8 mouse cellular contexts compared by ENCODE assay signal in the genomic region with DNA sequence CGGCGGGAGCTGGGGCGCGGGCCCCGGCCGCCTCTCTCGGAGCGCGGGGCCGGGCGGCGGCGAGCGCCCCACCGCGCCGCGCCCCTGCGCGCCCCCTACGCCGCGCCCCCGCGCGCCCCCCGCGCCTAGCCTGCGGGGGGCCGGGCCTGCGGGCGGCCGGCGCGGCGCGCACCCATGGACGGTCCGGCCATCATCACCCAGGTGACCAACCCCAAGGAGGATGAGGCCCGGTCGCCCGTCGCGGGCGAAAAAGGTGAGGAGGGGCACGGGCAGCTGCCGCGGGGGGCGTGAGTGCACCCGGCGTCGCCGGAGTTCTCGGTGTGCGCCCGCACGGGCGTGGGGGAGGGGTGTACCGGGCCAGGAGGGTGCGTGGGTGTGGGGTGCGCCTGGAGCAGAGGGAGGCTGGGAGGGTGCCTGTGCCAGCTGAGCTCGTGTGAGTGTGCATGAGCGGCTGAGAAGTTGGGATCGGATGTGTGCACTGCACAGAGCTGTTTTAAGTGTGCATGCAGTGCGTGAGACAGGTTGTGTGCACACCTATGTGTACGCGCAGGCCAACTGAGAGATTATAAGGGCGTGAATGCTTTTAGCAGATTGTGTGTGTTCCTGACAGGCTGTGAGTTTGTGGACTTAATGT. TPM values are rescaled to one million over a fixed set of nuclear protein-coding genes. Genes with fewer than 3 reads are reported as not detected.
DNase-seq lines count a peak whose midpoint lies in the region; ATAC-seq lines count a peak whose summit lies in the region.

No protein-coding gene starts in this region.

- peak overlapping the region; percentile 69 for H3K4me3 ChIP-seq in forebrain, embryonic 12.5 days (replicated peaks)
- H3K4me3 ChIP-seq in hindbrain, embryonic 11.5 days (ENCODE audit: low read depth, low read length), result peak overlapping the region; percentile 73
- peak overlapping the region; percentile 82 for H3K4me3 ChIP-seq in lung, embryonic 16.5 days (ENCODE audit: low read length)

- no peaks in the 10 kb centered on the region for H3K9me3 ChIP-seq in forebrain, embryonic 12.5 days
- H3K9me3 ChIP-seq in hindbrain, embryonic 11.5 days (ENCODE audit: control insufficient read depth, low read length), result no peaks in the 10 kb centered on the region
- no peaks in the 10 kb centered on the region for H3K9me3 ChIP-seq in lung, embryonic 16.5 days (ENCODE audit: control insufficient read depth, low read length)

- peaks cover 38% of the 10 kb centered on the region for H3K4me1 ChIP-seq in forebrain, embryonic 12.5 days
- H3K4me1 ChIP-seq in hindbrain, embryonic 11.5 days (replicated peaks; ENCODE audit: control insufficient read depth, insufficient read depth, low read length), result peaks cover 4% of the 10 kb centered on the region; the same call in 1 of the 2 replicates
- H3K4me1 ChIP-seq in lung, embryonic 16.5 days (replicated peaks; ENCODE audit: control insufficient read depth, insufficient read depth, low read length), result peaks cover 40% of the 10 kb centered on the region

- ATAC-seq in forebrain, embryonic 12.5 days (ENCODE audit: low FRiP score), result peak; percentile 30
- ATAC-seq in hindbrain, embryonic 11.5 days (ENCODE audit: low FRiP score), result no peak
- ATAC-seq in lung, embryonic 16.5 days (ENCODE audit: low read depth), result 0 out of 2 replicates have a peak, but pooled peaks have one; percentile 5
- no peak for ATAC-seq in granulocyte monocyte progenitor cell, adult 5-6 weeks (replicated peaks; ENCODE audit: poor library complexity, severe bottlenecking)

- H3K9ac ChIP-seq in forebrain, embryonic 12.5 days, result peak overlapping the region; percentile 87
- H3K9ac ChIP-seq in hindbrain, embryonic 11.5 days (ENCODE audit: low read depth, low read length), result peak overlapping the region; percentile 80
- H3K9ac ChIP-seq in lung, embryonic 16.5 days (ENCODE audit: low read length), result peak overlapping the region; percentile 92

- WGBS in forebrain, embryonic 12.5 days, result 3% methylated on average over 48 of the region's 68 CpGs
- WGBS in hindbrain, embryonic 11.5 days, result 5% methylated on average over 37 of the region's 68 CpGs
- WGBS in lung, embryonic 16.5 days, result 2% methylated on average over 60 of the region's 68 CpGs

- H3K27ac ChIP-seq in forebrain, embryonic 12.5 days, result peak overlapping the region; percentile 79
- peak overlapping the region; percentile 67 for H3K27ac ChIP-seq in hindbrain, embryonic 11.5 days (ENCODE audit: low read depth, low read length)
- peak overlapping the region; percentile 97 for H3K27ac ChIP-seq in lung, embryonic 16.5 days (ENCODE audit: low read length)

- H3K27me3 ChIP-seq in forebrain, embryonic 12.5 days, result peaks cover 6% of the 10 kb centered on the region; the same call in 1 of the 2 replicates
- H3K27me3 ChIP-seq in hindbrain, embryonic 11.5 days (ENCODE audit: control insufficient read depth, insufficient read depth, low read length), result peaks cover 4% of the 10 kb centered on the region
- no peaks in the 10 kb centered on the region for H3K27me3 ChIP-seq in lung, embryonic 16.5 days (ENCODE audit: control insufficient read depth, insufficient read depth, low read depth, low read length)

- DNase-seq in ES-CJ7 (ENCODE audit: low read depth, low spot score), result peak; percentile 28
- DNase-seq in adrenal gland, postnatal 25 days, result peak; percentile 67
- peak; percentile 57 for DNase-seq in hindbrain, embryonic 11.5 days (ENCODE audit: low spot score)
- DNase-seq in layer of hippocampus, postnatal 14 days (ENCODE audit: low spot score in 2 of 2), result peak; percentile 72 to 74
- peak; percentile 85 for DNase-seq in right cerebral cortex, adult 18-20 months

- no peaks in the 10 kb centered on the region for H3K36me3 ChIP-seq in forebrain, embryonic 12.5 days (replicated peaks)
- H3K36me3 ChIP-seq in hindbrain, embryonic 11.5 days (ENCODE audit: control insufficient read depth, insufficient read depth, low read length), result no peaks in the 10 kb centered on the region
- H3K36me3 ChIP-seq in lung, embryonic 16.5 days (ENCODE audit: control insufficient read depth, insufficient read depth, low read length), result no peaks in the 10 kb centered on the region

- peak overlapping the region; percentile 97 for H3K4me2 ChIP-seq in forebrain, embryonic 12.5 days
- peak overlapping the region; percentile 96 for H3K4me2 ChIP-seq in hindbrain, embryonic 11.5 days (replicated peaks; ENCODE audit: low read depth, low read length)
- H3K4me2 ChIP-seq in lung, embryonic 16.5 days (ENCODE audit: low read depth, low read length), result peak overlapping the region; percentile 96

RNA-seq across cellular contexts. Expression of gene Ctdspl, which starts 0.6 kb away (rescaled TPM):
- total RNA-seq in adrenal gland, postnatal 25 days (2021), result 27.2 and 31.3 TPM in 2 replicates
- 9.0 and 9.6 TPM in 2 replicates for polyA plus RNA-seq in forebrain, embryonic 12.5 days (2016; fragmentation: Nextera tagmentation; extraction: Ambion mirVana)
- polyA plus RNA-seq in hindbrain, embryonic 11.5 days (2014; fragmentation: Nextera tagmentation; extraction: Ambion mirVana), result 8.1 TPM in 2 replicates
- total RNA-seq in layer of hippocampus, postnatal 14 days (2021), result 10 to 100 TPM; 19.7 to 20.4 TPM
- polyA plus RNA-seq in lung, embryonic 16.5 days (2015; fragmentation: Nextera tagmentation; extraction: Ambion mirVana), result 23.3 and 26.7 TPM in 2 replicates
- total RNA-seq in granulocyte monocyte progenitor cell, adult 5-6 weeks (2014; fragmentation: Nextera tagmentation), result 25.4 and 28.7 TPM in 2 replicates
- total RNA-seq in granulocyte monocyte progenitor cell, adult 5-6 weeks (2017), result 6.5 and 7.9 TPM in 2 replicates

Comparison
In these comparisons a context has a peak if more than half of its experiments do, and no peak if none do; other contexts are left out.
1. DNase-seq: peak in every context shown above with its lines; median percentile 85 in right cerebral cortex, adult 18-20 months; 73 in layer of hippocampus, postnatal 14 days; 67 in adrenal gland, postnatal 25 days; 57 in hindbrain, embryonic 11.5 days; 28 in ES-CJ7.
2. ATAC-seq: peak in forebrain, embryonic 12.5 days (single experiment) and lung, embryonic 16.5 days (single experiment); none in hindbrain, embryonic 11.5 days (single experiment) and granulocyte monocyte progenitor cell, adult 5-6 weeks (single experiment).
3. Peak in every context shown above with its lines, with median percentiles within 50 percentile points of each other: H3K27ac ChIP-seq, H3K4me2 ChIP-seq, H3K4me3 ChIP-seq and H3K9ac ChIP-seq.